Mouse (Mus musculus) heart, embryonic 11.5 days (tissue): ENCODE data around the gene Gm44790. TPM values are rescaled to one million over a fixed set of nuclear protein-coding genes. Genes with fewer than 3 reads are reported as not detected.

Experiments used
- ATAC-seq: fragments of 200-750 bp; cut with Nextera tagmentation; replicated peaks from 2 replicates; pipeline ENCODE4 v1.8.0; 2017; ENCODE audit warnings: moderate library complexity; ENCODE audit not compliant: insufficient number of reproducible peaks, low FRiP score, low TSS enrichment
- H3K27ac ChIP-seq: fragments of 300-500 bp; sonication (generic); 2 replicates; pipeline ENCODE4 v1.5.1; 2014; ENCODE audit warnings: mild to moderate bottlenecking, low read depth, low read length
- H3K27me3 ChIP-seq: fragments of 300-500 bp; sonication (generic); 2 replicates; pipeline ENCODE4 v1.6.1; 2014; ENCODE audit warnings: mild to moderate bottlenecking, low read length, mixed read lengths; ENCODE audit not compliant: control insufficient read depth, insufficient read depth
- H3K36me3 ChIP-seq: fragments of 300-500 bp; sonication (generic); 2 replicates; pipeline ENCODE4 v1.6.1; 2014; ENCODE audit warnings: mild to moderate bottlenecking, low read length, moderate library complexity, mixed read lengths; ENCODE audit not compliant: control insufficient read depth, insufficient read depth
- H3K4me1 ChIP-seq: fragments of 300-500 bp; sonication (generic); 2 replicates; pipeline ENCODE4 v1.6.1; 2014; ENCODE audit warnings: low read length; ENCODE audit not compliant: control insufficient read depth, insufficient read depth
- H3K4me2 ChIP-seq: fragments of 300-500 bp; sonication (generic); 2 replicates; pipeline ENCODE4 v1.6.1; 2014; ENCODE audit warnings: mild to moderate bottlenecking, moderate library complexity
- H3K4me3 ChIP-seq: fragments of 300-500 bp; sonication (generic); 2 replicates; pipeline ENCODE4 v1.5.1; 2014; ENCODE audit warnings: low read depth, low read length
- H3K9ac ChIP-seq: fragments of 300-500 bp; sonication (generic); 2 replicates; pipeline ENCODE4 v1.6.1; 2014; ENCODE audit warnings: mild to moderate bottlenecking, low read depth, low read length, moderate library complexity
- H3K9me3 ChIP-seq: fragments of 300-500 bp; sonication (generic); replicated peaks from 2 replicates; pipeline ENCODE4 v1.6.1; 2016; ENCODE audit warnings: low read length; ENCODE audit not compliant: control insufficient read depth
- WGBS: fragments of 180-500 bp; shearing (Covaris S2); extraction: QIAGEN DNeasy Blood & Tissue Kit; methylation state at CpG from one replicate; pipeline ENCODE4 v1.1.7; 2014; ENCODE audit not compliant: insufficient replicate concordance; 5-methylcytosine and 5-hydroxymethylcytosine counted together
- polyA plus RNA-seq: library from polyadenylated mRNA; unstranded; fragments of >200 nt; fragmentation: Nextera tagmentation; extraction: Ambion mirVana; gene quantifications from 2 replicates; pipeline ENCODE4 v1.2.1, GENCODE M21; 2014

Gm44790 gene
- polyA plus RNA-seq, 1 experiment from 2014 or later = not detected

- no peaks in the 10 kb centered on the region for H3K9me3 ChIP-seq
- H3K36me3 ChIP-seq = peaks cover 33% of the 10 kb centered on the region
- 85% methylated on average over 3 of the region's 3 CpGs for WGBS
- no peak overlapping the region for H3K27ac ChIP-seq
- H3K4me2 ChIP-seq = no peak overlapping the region
- no peak overlapping the region for H3K4me3 ChIP-seq
- no peaks in the 10 kb centered on the region for H3K27me3 ChIP-seq
- no peaks in the 10 kb centered on the region for H3K4me1 ChIP-seq
- no peak for ATAC-seq
- H3K9ac ChIP-seq = no peak overlapping the region
These were observed 7.2 kb upstream of the Gm44790 start for GRCm38 (mm10) chr6:86419239-86419638.

- Histone ChIP-seq H3K4me1 (no peaks in the 10 kb centered on the region), H3K9me3 (no peaks in the 10 kb centered on the region), H3K27me3 (no peaks in the 10 kb centered on the region), H3K27ac (no peak overlapping the region), H3K36me3 (peaks cover 33% of the 10 kb centered on the region), H3K4me2 (no peak overlapping the region), H3K9ac (no peak overlapping the region), H3K4me3 (no peak overlapping the region)
- 75% methylated on average over 6 of the region's 6 CpGs for WGBS
- ATAC-seq = no peak
These were observed 6.0 kb upstream of the Gm44790 start for GRCm38 (mm10) chr6:86420491-86420890.

GRCm38 (mm10) chr6:86431531-86431930, 5.1 kb downstream of the Gm44790 start:
- H3K4me2 ChIP-seq = no peak overlapping the region
- no peaks in the 10 kb centered on the region for H3K4me1 ChIP-seq
- H3K9ac ChIP-seq = no peak overlapping the region
- peaks cover 29% of the 10 kb centered on the region for H3K36me3 ChIP-seq
- 95% methylated on average over 3 of the region's 3 CpGs for whole genome bisulfite sequencing
- no peaks in the 10 kb centered on the region for H3K27me3 ChIP-seq
- no peak overlapping the region for H3K4me3 ChIP-seq
- H3K27ac ChIP-seq = no peak overlapping the region
- H3K9me3 ChIP-seq = no peaks in the 10 kb centered on the region
- no peak for ATAC-seq

- H3K36me3 ChIP-seq = peaks cover 15% of the 10 kb centered on the region
- no peak overlapping the region for H3K27ac ChIP-seq
- no peaks in the 10 kb centered on the region for H3K27me3 ChIP-seq
- no peaks in the 10 kb centered on the region for H3K9me3 ChIP-seq
- no peaks in the 10 kb centered on the region for H3K4me1 ChIP-seq
- ATAC-seq = no peak
- no peak overlapping the region for H3K9ac ChIP-seq
- WGBS = 100% methylated on average over 1 of the region's 1 CpGs
- no peak overlapping the region for H3K4me2 ChIP-seq
- no peak overlapping the region for H3K4me3 ChIP-seq
These were observed 7.2 kb downstream of the Gm44790 start for GRCm38 (mm10) chr6:86433696-86434095.

- peak overlapping the region; percentile 96 for H3K27ac ChIP-seq
- H3K9ac ChIP-seq = peak overlapping the region; percentile 96
- no peaks in the 10 kb centered on the region for H3K27me3 ChIP-seq
- 0 out of 2 replicates have a peak, but pooled peaks cover 6% of the 10 kb centered on the region for H3K36me3 ChIP-seq
- H3K4me3 ChIP-seq = peak overlapping the region; percentile 91
- no peaks in the 10 kb centered on the region for H3K9me3 ChIP-seq
- WGBS = 2% methylated on average over 14 of the region's 14 CpGs
- peak; percentile 49; the same call in 1 of the 2 replicates for ATAC-seq
- H3K4me1 ChIP-seq = peaks cover 7% of the 10 kb centered on the region; the same call in 1 of the 2 replicates
- peak overlapping the region; percentile 84 for H3K4me2 ChIP-seq
These were observed 11.3 kb downstream of the Gm44790 start for GRCm38 (mm10) chr6:86437711-86438110.

GRCm38 (mm10) chr6:86438272-86439118, 12.0 kb downstream of the Gm44790 start, which contains the start of gene C87436:
Gene C87436, plus strand, starts transcription at chr6:86438374.
- Histone ChIP-seq H3K27me3 (no peaks in the 10 kb centered on the region), H3K9ac (peak within 1 kb of the TSS; percentile 96), H3K9me3 (no peaks in the 10 kb centered on the region), H3K4me2 (peak within 1 kb of the TSS; percentile 84), H3K4me3 (peak within 1 kb of the TSS; percentile 91), H3K27ac (peak within 1 kb of the TSS; percentile 96), H3K4me1 (peaks cover 7% of the 10 kb centered on the region; the same call in 1 of the 2 replicates), H3K36me3 (peaks cover 4% of the 10 kb centered on the region; the same call in 1 of the 2 replicates)
- peak; percentile 93 for ATAC-seq
- WGBS = under 1% methylated on average over 59 of the region's 59 CpGs

DNA sequence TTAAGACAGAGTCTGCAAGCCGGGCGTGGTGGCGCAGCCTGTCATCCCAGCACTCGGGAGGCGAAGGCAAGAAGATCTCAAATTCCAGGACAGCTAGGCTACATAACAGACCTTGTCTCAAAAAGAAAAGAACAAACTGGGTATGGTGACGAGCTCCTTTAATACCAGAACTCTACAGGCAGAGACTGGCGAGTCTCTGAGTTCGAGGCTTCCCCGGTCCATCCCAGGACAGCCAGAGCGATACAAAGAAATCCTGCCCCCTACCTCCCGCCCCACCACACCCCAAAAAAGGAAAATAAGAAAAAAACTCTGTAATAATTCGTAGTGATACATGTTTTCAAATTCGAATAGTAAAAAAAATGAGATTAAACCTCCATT, 12.7 kb downstream of the Gm44790 start:
- peaks cover 7% of the 10 kb centered on the region; the same call in 1 of the 2 replicates for H3K4me1 ChIP-seq
- 5% methylated on average over 13 of the region's 13 CpGs for WGBS
- peak overlapping the region; percentile 96 for H3K9ac ChIP-seq
- H3K4me3 ChIP-seq = peak overlapping the region; percentile 91
- no peaks in the 10 kb centered on the region for H3K27me3 ChIP-seq
- H3K4me2 ChIP-seq = peak overlapping the region; percentile 84
- peaks cover 9% of the 10 kb centered on the region; the same call in 1 of the 2 replicates for H3K36me3 ChIP-seq
- H3K9me3 ChIP-seq = no peaks in the 10 kb centered on the region
- H3K27ac ChIP-seq = peak overlapping the region; percentile 96
- ATAC-seq = no peak

DNA sequence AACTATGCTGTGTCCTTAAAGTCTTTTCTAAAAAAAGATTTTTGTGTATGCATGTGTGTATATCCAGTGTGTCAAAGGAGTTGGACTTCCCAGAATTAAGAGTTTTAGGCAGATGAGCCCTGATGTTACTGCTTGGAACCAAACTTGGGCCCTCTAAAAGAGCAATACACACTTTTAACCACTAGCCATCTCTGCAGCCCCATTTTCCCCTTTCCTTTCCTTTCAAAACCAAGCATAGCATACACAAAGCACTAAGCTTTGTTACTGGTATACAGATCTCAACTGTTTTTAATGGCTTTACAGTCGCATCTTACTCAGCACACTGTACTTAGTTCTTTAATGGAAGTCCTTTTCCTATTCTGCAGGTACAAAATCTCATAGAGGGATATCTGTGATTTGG, 13.1 kb downstream of the Gm44790 start:
- Histone ChIP-seq H3K36me3 (peaks cover 9% of the 10 kb centered on the region; the same call in 1 of the 2 replicates), H3K9ac (peak overlapping the region; percentile 36; the same call in 1 of the 2 replicates), H3K27ac (no peak overlapping the region), H3K27me3 (no peaks in the 10 kb centered on the region), H3K9me3 (no peaks in the 10 kb centered on the region), H3K4me2 (peak overlapping the region; percentile 84), H3K4me1 (peaks cover 7% of the 10 kb centered on the region; the same call in 1 of the 2 replicates), H3K4me3 (peak overlapping the region; percentile 91)
- 100% methylated on average over 1 of the region's 1 CpGs for WGBS
- no peak for ATAC-seq
